Mouse (Mus musculus) testis, adult 2 months (tissue): Measurements from ENCODE around the gene Foxp1.

Experiments used
- CTCF ChIP-seq: fragments of 200-500 bp; IDR thresholded peaks from 2 replicates; pipeline ENCODE4 v1.5.1; 2012; ENCODE audit warnings: low read depth, mild to moderate bottlenecking, inconsistent platforms, low read length, moderate library complexity; ENCODE audit not compliant: control insufficient read depth, insufficient read depth, insufficient replicate concordance
- POLR2A ChIP-seq: fragments of 200-500 bp; IDR thresholded peaks from 2 replicates; pipeline ENCODE4 v1.6.1; 2012; ENCODE audit warnings: low read depth, mild to moderate bottlenecking, inconsistent platforms, low read length, moderate library complexity; ENCODE audit not compliant: control insufficient read depth

DNA sequence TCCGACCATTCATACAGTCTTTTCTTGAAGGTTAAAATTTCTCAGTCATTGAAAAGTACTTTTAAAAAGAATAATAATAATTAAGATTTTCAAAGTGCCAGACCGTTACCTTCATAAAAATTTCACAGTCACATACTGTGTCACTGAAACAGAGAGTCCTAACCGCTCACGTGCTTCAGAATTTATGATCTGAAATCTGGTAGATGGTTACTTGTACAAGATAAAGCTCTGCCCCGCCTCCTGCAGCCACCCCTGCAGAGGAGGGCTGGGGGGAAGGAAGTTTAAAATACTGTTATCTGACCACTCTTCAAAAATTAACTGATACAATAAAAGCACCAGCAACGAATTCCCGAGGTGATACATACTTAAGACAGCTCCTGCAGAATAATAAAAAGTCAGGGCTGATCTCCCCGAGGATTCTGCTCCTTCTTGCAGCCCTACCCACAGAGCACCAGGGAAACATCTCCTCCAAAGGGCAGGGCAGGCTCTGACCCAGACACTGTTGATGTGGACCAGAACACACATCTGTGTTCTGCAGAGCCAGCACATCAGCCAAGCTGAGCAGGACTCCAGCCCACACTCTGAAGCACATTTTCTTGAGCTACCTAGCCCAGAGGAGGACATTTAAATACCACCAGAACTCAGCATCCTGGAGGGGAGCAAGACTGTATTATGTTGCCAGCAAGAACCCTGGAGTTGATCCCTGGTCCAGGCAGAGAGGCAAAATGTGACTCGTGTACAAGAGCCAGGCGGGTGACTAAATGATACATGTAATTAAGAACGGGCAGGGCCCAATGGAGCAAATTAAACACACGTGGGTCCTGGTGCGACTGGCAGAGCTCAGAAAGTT, 316.7 kb downstream of the Foxp1 start:
- TF ChIP-seq POLR2A (no peak), CTCF (no peak)
